Mouse (Mus musculus) hematopoietic multipotent progenitor cell, adult 10-12 weeks (in vitro differentiated cells): ENCODE measurements around the gene Gm10220. TPM values are rescaled to one million over a fixed set of nuclear protein-coding genes. Genes with fewer than 3 reads are reported as not detected.

Experiments
- polyA plus RNA-seq: library from polyadenylated mRNA; stranded (reverse); fragments of >175 nt; gene quantifications from 2 replicates; pipeline ENCODE4 v1.2.3, GENCODE M21; 2012; ENCODE audit warnings: low replicate concordance

Gene Gm10220
- not detected in 2 replicates for polyA plus RNA-seq

DNA sequence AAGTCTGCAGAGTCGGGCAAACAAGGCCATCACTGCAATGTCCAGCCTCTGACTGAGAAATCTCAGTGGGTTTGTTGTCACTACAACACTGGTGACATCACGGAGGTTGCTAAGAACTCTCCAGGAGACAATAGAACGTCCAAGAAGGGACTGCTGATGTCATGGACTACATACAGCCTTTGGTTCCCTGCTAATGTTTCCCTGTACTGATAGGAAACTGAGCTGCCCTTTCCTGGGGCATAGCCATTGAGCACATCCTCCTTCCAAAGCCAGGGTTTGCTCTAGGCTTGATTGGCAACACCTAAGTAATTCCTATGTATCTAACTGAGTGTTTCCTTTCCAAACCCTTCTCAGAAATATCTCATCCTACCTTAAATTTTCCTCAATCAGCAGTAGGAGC, at the start of gene Gm10220:
Gene Gm10220 (minus strand): TSS at position 101 of the 400 bp plus-strand sequence.

DNA sequence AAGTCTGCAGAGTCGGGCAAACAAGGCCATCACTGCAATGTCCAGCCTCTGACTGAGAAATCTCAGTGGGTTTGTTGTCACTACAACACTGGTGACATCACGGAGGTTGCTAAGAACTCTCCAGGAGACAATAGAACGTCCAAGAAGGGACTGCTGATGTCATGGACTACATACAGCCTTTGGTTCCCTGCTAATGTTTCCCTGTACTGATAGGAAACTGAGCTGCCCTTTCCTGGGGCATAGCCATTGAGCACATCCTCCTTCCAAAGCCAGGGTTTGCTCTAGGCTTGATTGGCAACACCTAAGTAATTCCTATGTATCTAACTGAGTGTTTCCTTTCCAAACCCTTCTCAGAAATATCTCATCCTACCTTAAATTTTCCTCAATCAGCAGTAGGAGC, 16.0 kb downstream of the Gm10220 start, which contains the start of gene 5031410I06Rik:
Gene 5031410I06Rik (minus strand): TSS at position 101 of the 400 bp plus-strand sequence.

GRCm38 (mm10) chr5:26089191-26089590, 32.0 kb downstream of the Gm10220 start, which contains the start of gene Gm10471:
Gene Gm10471, minus strand, starts transcription at chr5:26089291.

Other genes starting within 250 kb of the Gm10220 start
- not detected in 2 replicates for gene Gm21663, start 179.0 kb downstream of the Gm10220 start, polyA plus RNA-seq
- gene Gm21671, start 167.0 kb downstream of the Gm10220 start, polyA plus RNA-seq, result not detected in 2 replicates
- gene Gm21680, start 148.8 kb downstream of the Gm10220 start, polyA plus RNA-seq, result not detected in 2 replicates
- gene Gm21698, start 132.8 kb downstream of the Gm10220 start, polyA plus RNA-seq, result 0.05 TPM in 1 of 2 replicates, not detected in the other
- not detected in 2 replicates for gene Gm1979, start 116.6 kb downstream of the Gm10220 start, polyA plus RNA-seq
- not detected in 2 replicates for gene Gm5862, start 98.5 kb downstream of the Gm10220 start, polyA plus RNA-seq
- gene Speer4a, start 81.9 kb downstream of the Gm10220 start, polyA plus RNA-seq, result not detected in 2 replicates
- not detected in 2 replicates for gene Gm7347, start 62.8 kb downstream of the Gm10220 start, polyA plus RNA-seq
- not detected in 2 replicates for gene Gm10471, start 32.1 kb downstream of the Gm10220 start, polyA plus RNA-seq
- gene 5031410I06Rik, start 16.1 kb downstream of the Gm10220 start, polyA plus RNA-seq, result not detected in 2 replicates
- not detected in 2 replicates for gene Gm7361, start 136.3 kb upstream of the Gm10220 start, polyA plus RNA-seq